Mouse (Mus musculus) heart, postnatal 0 days (tissue): ENCODE data around the gene Tmem170.

Source experiments
- CTCF ChIP-seq: IDR thresholded peaks from 2 replicates; pipeline ENCODE4 v1.5.1; 2016; ENCODE audit warnings: antibody characterized with exemption, control low read depth, low read depth
- EP300 ChIP-seq: IDR thresholded peaks from 2 replicates; pipeline ENCODE4 v1.6.1; 2016; ENCODE audit warnings: antibody characterized with exemption, low read depth

- TF ChIP-seq CTCF (peak; percentile 59), EP300 (no peak)
These were observed 46.8 kb upstream of the Tmem170 start for GRCm38 (mm10) chr8:111923383-111923804.
